ENCODE assay signal across 20 mouse cellular contexts in the genomic region with DNA sequence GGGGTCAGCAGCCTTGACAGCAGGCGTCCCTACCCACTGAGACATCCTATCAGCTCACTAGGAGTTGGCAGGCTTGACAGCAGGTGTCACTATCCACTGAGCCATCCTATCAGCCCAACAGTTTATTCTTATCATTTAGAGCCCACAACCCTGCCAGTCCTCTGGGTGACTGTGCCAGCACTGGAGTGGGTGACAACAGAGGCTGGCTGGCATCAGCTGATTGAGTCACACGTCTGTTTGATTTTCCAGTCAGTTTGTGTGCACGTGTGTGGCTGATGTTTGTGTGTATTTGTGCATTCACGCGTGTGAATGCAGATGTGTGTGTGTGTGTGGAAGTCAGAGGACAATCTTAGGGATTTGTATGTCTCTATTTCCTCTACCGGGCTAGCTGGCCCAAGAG.
"Had no signal": no experiment of that assay in that cellular context is flagged by ENCODE, and none has a peak within 500 bp of the region (broad histone marks: within the 10 kb centered on the region; RNA-seq: fewer than 3 reads in every experiment).

No protein-coding gene starts in this region.

- H3K36me3 ChIP-seq: limb, embryonic 10.5 days; limb, embryonic 13.5 days; liver, embryonic 13.5 days; midbrain, embryonic 12.5 days; midbrain, embryonic 15.5 days; neural tube, embryonic 12.5 days; neural tube, embryonic 15.5 days; stomach, embryonic 15.5 days had no signal

- DNase-seq: kidney, adult 2 months; kidney, postnatal 25 days; layer of hippocampus, adult 9-11 months; liver; liver, embryonic 13.5 days; lung, embryonic 14.5 days; retina, postnatal 1 day; right cerebral cortex, postnatal 25 days; spleen, adult 18-20 months; thymus, postnatal 25 days had no signal

- H3K27me3 ChIP-seq: limb, embryonic 13.5 days; liver, embryonic 13.5 days; midbrain, embryonic 12.5 days; midbrain, embryonic 15.5 days; neural tube, embryonic 12.5 days; neural tube, embryonic 15.5 days; stomach, embryonic 15.5 days had no signal

- H3K4me1 ChIP-seq: liver, embryonic 13.5 days; midbrain, embryonic 12.5 days; midbrain, embryonic 15.5 days; neural tube, embryonic 12.5 days; neural tube, embryonic 15.5 days; stomach, embryonic 15.5 days had no signal

- H3K9me3 ChIP-seq: limb, embryonic 10.5 days; limb, embryonic 13.5 days; liver, embryonic 13.5 days; midbrain, embryonic 12.5 days; midbrain, embryonic 15.5 days; neural tube, embryonic 12.5 days; neural tube, embryonic 15.5 days; stomach, embryonic 15.5 days had no signal

- H3K4me2 ChIP-seq: limb, embryonic 13.5 days; liver, embryonic 13.5 days; lung, embryonic 14.5 days; midbrain, embryonic 12.5 days; midbrain, embryonic 15.5 days; neural tube, embryonic 12.5 days; neural tube, embryonic 15.5 days; stomach, embryonic 15.5 days had no signal

- H3K4me3 ChIP-seq: layer of hippocampus, adult 2 months; limb, embryonic 10.5 days; limb, embryonic 13.5 days; liver, embryonic 13.5 days; midbrain, embryonic 12.5 days; midbrain, embryonic 15.5 days; neural tube, embryonic 12.5 days; neural tube, embryonic 15.5 days; stomach, embryonic 15.5 days had no signal

- ATAC-seq: lung, postnatal 0 days; midbrain, embryonic 15.5 days had no signal

- H3K9ac ChIP-seq: limb, embryonic 13.5 days; liver, embryonic 13.5 days; lung, embryonic 14.5 days; midbrain, embryonic 12.5 days; midbrain, embryonic 15.5 days; neural tube, embryonic 12.5 days; neural tube, embryonic 15.5 days; stomach, embryonic 15.5 days had no signal

- H3K27ac ChIP-seq: kidney, postnatal 0 days; layer of hippocampus, adult 2 months; limb, embryonic 10.5 days; limb, embryonic 13.5 days; liver, embryonic 13.5 days; midbrain, embryonic 12.5 days; midbrain, embryonic 15.5 days; neural tube, embryonic 12.5 days; neural tube, embryonic 15.5 days; stomach, embryonic 15.5 days had no signal
